Mouse (Mus musculus): ENCODE measurements around the gene Cep350. TPM values are rescaled to one million over a fixed set of nuclear protein-coding genes. Genes with fewer than 3 reads are reported as not detected.
A peak's percentile ranks its signal among the peaks of the same experiment; 100 is the strongest.
"Not testable (repeated sequence)": the region's sequence is repeated elsewhere in the genome, so short reads cannot be mapped to it uniquely, and the experiment has no call there.

Cep350 gene
- total RNA-seq, 1 experiment from 2014 or later, result 36.2 TPM

GRCm38 (mm10) chr1:155882646-155883231 is 90.3 kb downstream of the Cep350 start:
- not testable (repeated sequence) for DNase-seq

GRCm38 (mm10) chr1:155879596-155879995 is 93.5 kb downstream of the Cep350 start:
- DNase-seq, result no peak

- DNase-seq, result no peak
Measured at GRCm38 (mm10) chr1:155862967-155863366, 110.1 kb downstream of the Cep350 start.

GRCm38 (mm10) chr1:155854926-155855702 is 117.9 kb downstream of the Cep350 start:
- DNase-seq, result peak; percentile 8

- no peak for DNase-seq
Measured at GRCm38 (mm10) chr1:155853009-155853408, 120.0 kb downstream of the Cep350 start.

GRCm38 (mm10) chr1:155844235-155844634 is 128.8 kb downstream of the Cep350 start:
- no peak for DNase-seq

- DNase-seq, result no peak
Measured at GRCm38 (mm10) chr1:155843538-155843937, 129.5 kb downstream of the Cep350 start.

GRCm38 (mm10) chr1:155835667-155836066 is 137.4 kb downstream of the Cep350 start:
- DNase-seq, result no peak

- DNase-seq, result no peak
Measured at GRCm38 (mm10) chr1:155833610-155834009, 139.4 kb downstream of the Cep350 start.

- DNase-seq, result no peak
Measured at GRCm38 (mm10) chr1:155831958-155832357, 141.1 kb downstream of the Cep350 start.

- DNase-seq, result peak; percentile 22
Measured at GRCm38 (mm10) chr1:155830861-155831260, 142.2 kb downstream of the Cep350 start.

GRCm38 (mm10) chr1:155827703-155828295 is 145.3 kb downstream of the Cep350 start:
- DNase-seq, result no peak

GRCm38 (mm10) chr1:155826803-155827395 is 146.2 kb downstream of the Cep350 start:
- no peak for DNase-seq

- no peak for DNase-seq
Measured at GRCm38 (mm10) chr1:155825940-155826716, 146.9 kb downstream of the Cep350 start.

- no peak for DNase-seq
Measured at GRCm38 (mm10) chr1:155820646-155821045, 152.4 kb downstream of the Cep350 start.

GRCm38 (mm10) chr1:155816167-155816566 is 156.9 kb downstream of the Cep350 start:
- DNase-seq, result no peak

GRCm38 (mm10) chr1:155812581-155813499 is 160.2 kb downstream of the Cep350 start, which contains the start of gene Qsox1:
Gene Qsox1 (minus strand): TSS chr1:155812889.
- peak; percentile 86 for DNase-seq

GRCm38 (mm10) chr1:155811995-155812580 is 161.0 kb downstream of the Cep350 start:
- DNase-seq, result no peak

GRCm38 (mm10) chr1:155810616-155811015 is 162.4 kb downstream of the Cep350 start:
- no peak for DNase-seq

GRCm38 (mm10) chr1:155809706-155810442 is 163.2 kb downstream of the Cep350 start:
- no peak for DNase-seq
